Mouse (Mus musculus): Measurements from ENCODE around the gene Trappc4. TPM values are rescaled to one million over a fixed set of nuclear protein-coding genes. Genes with fewer than 3 reads are reported as not detected.
A peak's percentile ranks its signal among the peaks of the same experiment; 100 is the strongest.
"Not testable (repeated sequence)": the region's sequence is repeated elsewhere in the genome, so short reads cannot be mapped to it uniquely, and the experiment has no call there.

The Trappc4 gene
- total RNA-seq, 2 experiments from 2014 or later, result 68.5 to 74.8 TPM

DNA sequence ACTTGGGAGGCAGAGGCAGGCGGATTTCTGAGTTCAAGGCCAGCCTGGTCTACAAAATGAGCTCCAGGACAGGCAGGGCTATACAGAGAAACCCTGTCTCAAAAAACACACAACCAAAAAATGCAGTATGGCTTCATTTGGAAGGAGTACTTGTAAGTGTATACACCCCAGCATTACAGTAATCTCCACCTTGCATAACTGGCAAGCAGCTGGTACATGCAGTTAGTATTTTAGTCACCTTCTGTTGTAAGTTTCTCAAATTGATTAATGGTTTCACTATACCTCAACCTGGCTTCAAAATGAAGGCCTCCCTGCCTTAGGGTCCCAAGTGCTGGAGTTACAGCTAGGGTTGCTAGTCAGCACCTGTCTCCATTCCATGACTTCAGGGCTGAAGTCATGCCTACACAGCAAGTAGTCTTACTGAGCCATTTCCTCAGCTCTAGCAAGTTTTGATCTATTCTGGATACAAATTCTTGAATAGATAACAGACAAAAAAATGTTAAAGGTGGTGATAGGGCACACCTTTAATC, 4.3 kb upstream of the Trappc4 start:
- DNase-seq (ENCODE audit: low spot score in 2 of 2), result no peak
- intact Hi-C loops (cut with DNase I), result no loop called here

DNA sequence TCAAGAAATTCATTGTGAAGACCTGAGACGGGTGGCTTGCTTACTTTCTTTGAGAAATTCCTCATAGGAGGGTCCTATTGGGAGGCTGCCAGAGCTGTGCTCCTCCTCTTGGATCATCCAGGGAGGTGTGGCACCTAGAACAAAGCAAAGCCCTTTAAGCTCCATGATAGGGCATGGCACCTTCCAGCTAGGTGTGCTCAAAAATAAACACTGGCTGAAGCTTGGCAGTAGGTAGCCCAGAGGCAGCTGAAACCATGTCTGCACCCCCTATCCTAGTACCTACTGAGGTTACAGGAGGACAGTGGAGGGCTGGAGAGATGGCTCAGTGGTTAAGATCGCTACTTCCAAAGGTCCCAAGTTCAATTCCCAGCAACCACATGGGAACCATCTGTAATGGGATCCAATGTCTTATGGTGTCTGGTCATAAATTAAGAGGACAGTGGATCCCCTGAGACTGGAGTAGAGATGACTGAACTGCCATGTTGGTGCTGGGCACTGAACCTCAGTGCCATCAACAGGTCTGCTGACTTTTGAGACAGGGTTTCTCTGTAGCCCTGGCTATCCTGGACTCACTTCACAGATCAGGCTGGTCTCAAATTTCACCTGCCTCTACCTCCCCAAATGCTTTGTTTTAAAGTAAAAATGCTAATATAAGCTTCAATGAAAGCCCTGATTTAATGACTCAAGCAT, 3.4 kb upstream of the Trappc4 start:
- intact Hi-C loops (cut with DNase I), result no loop called here
- no peak for DNase-seq (ENCODE audit: low spot score in 2 of 2)

DNA sequence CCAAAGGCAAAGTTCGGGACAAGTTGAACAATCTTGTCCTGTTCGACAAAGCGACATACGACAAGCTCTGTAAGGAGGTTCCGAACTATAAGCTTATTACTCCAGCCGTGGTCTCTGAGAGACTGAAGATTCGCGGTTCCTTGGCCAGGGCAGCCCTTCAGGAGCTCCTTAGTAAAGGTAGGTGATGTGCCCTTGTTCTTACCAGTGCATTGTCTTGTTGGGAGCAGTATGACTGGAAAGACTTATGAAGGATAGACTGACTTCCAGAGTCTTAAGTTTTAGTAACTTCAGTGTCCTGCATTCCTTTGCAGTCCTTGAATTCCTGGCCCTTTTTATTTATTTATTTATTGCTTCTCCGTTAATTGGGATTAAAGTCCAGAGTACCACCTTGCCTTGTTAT, 1.3 kb upstream of the Trappc4 start:
- intact Hi-C loops (cut with DNase I); DNase-seq (ENCODE audit: low spot score in 2 of 2): not testable (repeated sequence)

DNA sequence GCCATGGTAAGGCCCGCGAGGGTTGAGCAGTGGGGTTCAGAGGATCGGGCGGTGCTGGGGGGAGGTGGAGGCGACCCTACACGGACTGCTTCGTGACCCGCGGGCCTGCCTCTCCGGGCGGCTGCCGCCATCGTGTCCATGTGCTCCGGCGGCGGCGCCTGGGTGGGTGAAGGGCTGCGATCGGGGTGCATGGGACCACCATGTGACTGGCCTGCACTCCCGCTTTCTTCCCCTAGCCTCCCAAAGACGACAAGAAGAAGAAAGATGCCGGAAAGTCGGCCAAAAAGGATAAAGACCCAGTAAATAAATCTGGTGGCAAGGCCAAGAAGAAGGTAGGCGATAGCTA, 325 bp upstream of the Trappc4 start:
- no peak for DNase-seq (ENCODE audit: low spot score in 2 of 2)
- intact Hi-C loops (cut with DNase I), result no loop called here

DNA sequence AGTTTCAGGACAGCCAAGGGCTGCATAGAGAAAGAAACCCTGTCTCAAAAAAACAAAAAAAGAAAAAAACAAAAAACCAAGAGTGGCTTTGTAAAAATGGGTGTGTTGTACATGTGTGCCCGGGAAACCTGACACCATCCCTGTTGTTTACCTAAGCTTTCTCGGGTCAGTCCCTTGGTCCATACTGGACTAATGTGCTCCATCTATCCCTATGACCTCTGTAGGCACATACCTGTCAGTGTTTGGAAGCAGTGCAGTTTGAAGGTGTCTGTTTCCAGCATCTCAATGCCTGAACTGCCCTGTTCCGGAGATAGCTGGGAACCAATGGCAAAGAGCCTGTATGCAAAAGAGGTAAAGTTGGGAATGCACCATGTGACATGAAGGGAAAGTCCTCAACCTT, 2.4 kb downstream of the Trappc4 start:
- intact Hi-C loops (cut with DNase I), result no loop called here
- no peak for DNase-seq (ENCODE audit: low spot score in 2 of 2)

DNA sequence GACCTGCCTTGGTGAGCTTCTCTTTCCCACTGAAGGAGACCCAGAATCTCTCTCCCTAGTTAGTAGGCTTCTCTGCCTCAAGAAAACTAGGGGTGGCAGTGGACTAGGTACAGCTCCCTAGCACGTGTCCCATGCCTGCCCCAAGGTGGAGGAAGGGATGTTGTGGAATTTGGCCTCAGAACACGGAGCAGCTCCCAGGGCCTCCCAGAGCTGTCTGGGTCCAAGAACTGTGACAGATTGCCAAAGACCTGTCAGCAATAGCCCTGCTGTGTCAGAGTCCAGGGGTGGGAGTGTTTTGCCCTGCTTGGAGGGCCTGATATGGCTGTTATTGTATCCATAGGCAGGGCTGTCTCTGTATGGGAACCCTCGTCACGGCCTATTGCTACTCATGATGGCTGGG, 6.3 kb downstream of the Trappc4 start:
- intact Hi-C loops (cut with DNase I), result no loop called here
- no peak for DNase-seq (ENCODE audit: low spot score in 2 of 2)

DNA sequence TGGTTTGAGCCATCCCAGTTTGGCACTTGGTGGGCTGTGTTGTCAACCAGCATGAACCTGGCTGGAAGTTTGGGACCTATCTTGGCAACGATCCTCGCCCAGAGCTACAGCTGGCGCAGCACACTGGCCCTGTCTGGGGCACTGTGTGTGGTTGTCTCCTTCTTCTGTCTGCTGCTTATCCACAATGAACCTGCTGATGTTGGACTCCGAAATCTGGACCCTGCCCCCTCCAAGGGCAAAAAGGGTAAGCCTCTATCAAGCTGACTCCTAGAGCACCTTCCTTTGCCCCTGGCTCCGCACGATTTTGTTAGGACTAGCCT, 7.6 kb downstream of the Trappc4 start:
- no peak for DNase-seq (ENCODE audit: low spot score in 2 of 2)
- intact Hi-C loops (cut with DNase I), result loop anchor here (10.0 kb wide), 1 partner anchor 275 kb away; no protein-coding TSS in a partner anchor

DNA sequence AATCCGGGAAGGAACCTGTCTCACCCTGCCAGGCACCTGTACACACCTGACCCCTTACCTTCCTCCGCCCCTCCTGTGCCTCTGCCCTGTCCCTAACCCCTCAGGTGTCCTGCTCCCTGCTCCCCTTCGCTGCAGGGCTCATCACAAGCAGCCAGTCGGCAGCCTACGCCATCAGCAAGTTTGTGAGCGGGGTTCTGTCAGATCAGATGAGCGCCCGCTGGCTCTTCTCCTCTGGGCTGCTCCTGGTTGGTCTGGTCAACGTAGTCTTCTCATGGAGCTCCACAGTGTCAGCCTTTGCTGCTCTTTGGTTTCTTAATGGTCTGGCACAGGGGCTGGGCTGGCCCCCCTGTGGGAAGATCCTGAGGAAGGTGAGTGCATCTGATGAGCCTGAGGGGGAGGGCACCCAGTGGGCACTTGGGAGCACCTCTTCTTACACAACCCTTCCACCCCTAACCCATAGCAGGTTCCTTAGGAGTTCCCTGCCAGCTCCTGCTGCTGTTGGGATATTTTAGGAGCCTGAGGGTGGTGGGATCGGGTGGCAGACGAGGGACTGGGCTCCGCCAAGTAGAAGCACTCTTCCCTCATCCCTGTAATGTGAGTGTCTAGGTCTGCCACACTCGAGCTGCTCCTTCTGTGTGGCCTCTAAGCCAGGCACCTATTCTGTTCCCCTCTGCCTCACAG, 8.1 kb downstream of the Trappc4 start:
- intact Hi-C loops (cut with DNase I), result loop anchor here (10.0 kb wide), 1 partner anchor 274 kb away; no protein-coding TSS in a partner anchor
- no peak for DNase-seq (ENCODE audit: low spot score in 2 of 2)

DNA sequence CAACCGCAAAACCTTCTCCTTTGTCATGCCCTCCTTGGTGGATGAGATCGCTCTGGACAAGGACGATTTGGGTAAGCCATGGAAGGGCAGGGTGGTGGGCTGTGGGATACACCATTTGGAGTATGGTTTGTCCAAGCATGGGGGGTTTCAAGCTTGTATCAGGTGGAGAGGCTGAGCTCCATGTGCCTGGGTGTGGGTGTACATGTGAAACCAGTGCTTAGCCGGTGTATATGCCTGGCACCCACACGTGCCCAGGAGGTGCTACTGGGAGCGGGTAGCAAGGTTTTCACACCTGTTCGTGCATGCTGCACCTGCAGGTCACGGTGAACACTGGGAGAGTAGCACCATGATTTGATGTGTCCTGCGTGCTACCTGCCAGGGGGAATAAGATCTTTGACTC, 8.8 kb downstream of the Trappc4 start:
- intact Hi-C loops (cut with DNase I), result loop anchor here (10.0 kb wide), 1 partner anchor 274 kb away; no protein-coding TSS in a partner anchor
- no peak for DNase-seq (ENCODE audit: low spot score in 2 of 2)

DNA sequence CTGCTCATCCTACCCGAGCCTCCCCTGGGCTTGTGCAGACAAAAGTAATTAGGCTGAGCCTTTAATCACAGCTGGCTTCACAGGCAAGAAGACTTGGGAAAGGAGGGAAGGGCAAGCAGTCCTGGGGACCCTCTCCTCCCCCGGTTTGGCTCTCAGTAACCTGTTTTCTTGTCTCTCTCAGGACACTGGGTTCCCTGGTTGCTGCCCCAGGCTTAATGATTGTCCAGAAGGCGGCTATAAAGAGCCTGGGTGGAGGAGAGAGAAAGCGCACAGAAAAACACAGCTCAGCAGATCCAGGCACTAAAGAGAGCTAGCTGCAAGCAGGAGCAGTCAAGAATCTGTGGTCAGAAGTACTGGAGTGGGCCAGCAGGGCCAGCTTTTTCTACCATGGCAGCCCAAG, 9.3 kb downstream of the Trappc4 start:
- intact Hi-C loops (cut with DNase I), result loop anchor here (10.0 kb wide), 1 partner anchor 273 kb away; no protein-coding TSS in a partner anchor
- DNase-seq (ENCODE audit: low spot score in 2 of 2), result peak in 1 of 2 experiments; percentile 43

DNA sequence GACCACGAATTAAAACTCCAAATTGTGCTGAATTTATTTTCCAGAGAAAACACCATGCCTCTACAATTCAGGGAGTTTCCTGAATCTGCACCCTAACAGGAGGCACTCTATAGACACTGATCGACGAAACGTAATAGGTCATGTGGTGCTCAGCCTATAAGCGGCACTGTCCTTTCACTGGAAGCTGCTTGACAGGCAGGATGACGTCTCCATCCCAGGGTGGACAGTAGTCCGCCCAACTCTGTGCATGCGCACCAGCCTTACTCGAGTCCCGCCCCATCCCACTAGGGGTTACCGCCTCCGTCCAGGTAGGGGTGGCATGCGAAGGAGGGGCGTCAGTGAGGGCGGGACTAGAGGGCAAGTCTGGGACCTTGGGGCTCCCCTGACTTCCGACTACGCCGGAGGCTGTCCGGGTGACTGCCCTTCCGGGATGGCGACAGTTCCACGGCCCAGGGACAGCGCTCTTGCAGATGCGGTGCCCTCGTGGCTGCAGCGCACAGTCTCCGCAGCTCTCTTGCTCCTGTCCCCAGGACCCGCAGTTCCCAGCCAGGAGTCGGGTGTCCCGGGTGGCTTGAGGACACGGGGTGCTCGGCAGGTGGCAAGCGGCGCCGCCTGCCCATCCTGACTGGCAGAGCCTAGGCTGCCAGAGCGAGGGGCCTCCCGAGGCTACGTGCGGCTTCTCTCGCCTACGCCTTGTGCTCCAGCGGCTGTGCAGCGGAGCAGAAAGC, 10.6 kb downstream of the Trappc4 start, which contains the start of gene Slc37a4:
TSS of gene Slc37a4 (plus strand) at position 169 of the 728 bp plus-strand sequence.
- intact Hi-C loops (cut with DNase I), result loop anchor here (10.0 kb wide), 1 partner anchor 272 kb away; no protein-coding TSS in a partner anchor
- peak; percentile 92 to 94 for DNase-seq (ENCODE audit: low spot score in 2 of 2)

DNA sequence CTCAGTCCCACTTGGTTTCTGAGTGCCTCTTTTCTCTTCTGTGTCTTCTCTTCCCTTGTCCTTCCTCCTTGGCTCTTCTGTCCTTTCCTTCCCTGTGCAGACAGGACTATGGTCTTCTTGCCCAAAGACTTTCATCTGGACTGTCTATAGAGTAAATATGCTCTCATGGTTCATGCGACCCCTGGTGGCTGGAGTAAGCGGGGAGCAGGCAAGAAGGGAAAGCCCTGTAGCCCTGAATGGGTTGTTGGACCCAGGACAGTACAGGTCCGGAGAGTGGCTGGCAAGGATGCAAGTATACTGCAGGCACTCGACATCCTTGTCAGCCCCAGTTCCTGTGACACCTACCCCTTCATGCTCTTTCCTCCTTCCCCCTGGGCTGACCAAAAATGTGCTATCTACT, 15.9 kb downstream of the Trappc4 start:
- intact Hi-C loops (cut with DNase I), result loop anchor here (10.0 kb wide), 1 partner anchor 267 kb away; no protein-coding TSS in a partner anchor
- DNase-seq (ENCODE audit: low spot score in 2 of 2), result peak; percentile 60 to 76

DNA sequence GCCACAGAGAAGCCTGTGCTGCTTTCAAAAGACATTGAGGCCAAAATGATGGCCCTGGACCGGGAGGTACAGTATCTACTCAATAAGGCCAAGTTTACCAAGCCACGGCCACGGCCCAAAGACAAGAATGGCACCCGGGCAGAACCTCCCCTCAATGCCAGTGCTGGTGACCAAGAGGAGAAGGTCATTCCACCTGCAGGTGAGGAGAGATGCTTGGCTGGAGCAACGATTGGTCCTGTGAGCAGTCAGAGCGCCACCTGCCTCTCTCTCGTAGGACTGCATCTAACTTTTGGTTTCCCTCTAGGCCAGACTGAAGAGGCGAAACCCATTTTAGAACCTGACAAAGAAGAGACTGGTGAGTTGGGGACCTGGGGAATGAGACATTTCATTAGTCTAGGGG, 18.1 kb downstream of the Trappc4 start:
- intact Hi-C loops (cut with DNase I), result no loop called here
- peak; percentile 48 to 56 for DNase-seq (ENCODE audit: low spot score in 2 of 2)

DNA sequence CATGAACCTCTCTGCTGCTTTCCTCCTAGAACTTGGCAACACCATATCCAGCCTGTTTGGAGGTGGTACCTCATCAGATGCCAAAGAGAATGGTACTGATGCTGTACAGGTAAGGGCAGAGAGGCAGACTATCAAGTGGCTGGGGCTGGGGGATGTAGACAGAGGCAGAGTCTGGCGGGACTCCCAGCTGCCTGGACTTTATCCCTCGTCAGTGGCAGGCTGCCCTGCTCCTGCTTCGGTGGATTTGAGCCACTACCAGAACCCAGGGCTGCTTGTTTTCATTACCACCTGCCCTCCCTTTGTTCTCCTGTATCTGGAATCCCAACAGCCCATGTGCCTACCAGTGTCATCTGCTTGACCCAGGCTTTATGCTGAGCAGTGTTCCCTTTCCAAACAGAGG, 20.2 kb downstream of the Trappc4 start:
- DNase-seq (ENCODE audit: low spot score in 2 of 2), result no peak
- intact Hi-C loops (cut with DNase I), result no loop called here

DNA sequence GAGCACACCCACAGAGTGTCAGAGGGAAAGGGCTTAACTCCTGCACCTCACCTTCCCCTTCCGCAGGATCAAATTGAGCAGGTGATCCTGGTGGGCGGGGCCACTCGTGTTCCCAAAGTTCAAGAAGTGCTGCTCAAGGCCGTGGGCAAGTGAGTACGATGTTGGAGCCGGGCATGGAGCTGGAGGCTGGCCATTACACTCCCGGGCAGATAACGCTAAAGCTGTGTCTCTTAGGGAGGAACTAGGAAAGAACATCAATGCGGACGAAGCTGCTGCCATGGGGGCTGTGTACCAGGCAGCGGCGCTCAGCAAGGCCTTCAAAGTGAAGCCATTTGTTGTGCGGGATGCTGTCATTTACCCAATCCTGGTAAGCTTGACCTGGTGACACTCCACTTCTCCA, 22.8 kb downstream of the Trappc4 start:
- intact Hi-C loops (cut with DNase I), result no loop called here
- DNase-seq (ENCODE audit: low spot score in 2 of 2), result no peak

DNA sequence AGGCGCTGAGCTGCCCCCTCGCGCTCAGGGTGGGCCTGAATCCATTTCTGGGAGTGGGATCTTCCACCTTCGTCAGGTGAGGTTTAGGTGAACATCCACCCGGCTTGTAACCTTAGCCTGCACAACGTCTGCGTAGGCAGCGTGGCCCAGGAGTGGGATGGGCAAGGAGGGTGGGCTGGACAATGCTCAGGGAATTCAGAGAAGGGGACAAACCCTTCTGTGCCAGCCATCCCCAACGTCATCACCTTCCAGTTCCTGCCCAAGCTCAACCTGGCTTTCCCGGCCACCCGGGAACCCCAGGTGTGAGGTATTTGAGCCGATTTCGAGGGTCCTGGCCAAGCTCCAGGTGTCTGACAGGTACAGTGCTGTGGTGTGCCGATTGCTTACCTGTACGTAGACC, 27.5 kb downstream of the Trappc4 start:
- intact Hi-C loops (cut with DNase I), result no loop called here
- no peak for DNase-seq (ENCODE audit: low spot score in 2 of 2)

DNA sequence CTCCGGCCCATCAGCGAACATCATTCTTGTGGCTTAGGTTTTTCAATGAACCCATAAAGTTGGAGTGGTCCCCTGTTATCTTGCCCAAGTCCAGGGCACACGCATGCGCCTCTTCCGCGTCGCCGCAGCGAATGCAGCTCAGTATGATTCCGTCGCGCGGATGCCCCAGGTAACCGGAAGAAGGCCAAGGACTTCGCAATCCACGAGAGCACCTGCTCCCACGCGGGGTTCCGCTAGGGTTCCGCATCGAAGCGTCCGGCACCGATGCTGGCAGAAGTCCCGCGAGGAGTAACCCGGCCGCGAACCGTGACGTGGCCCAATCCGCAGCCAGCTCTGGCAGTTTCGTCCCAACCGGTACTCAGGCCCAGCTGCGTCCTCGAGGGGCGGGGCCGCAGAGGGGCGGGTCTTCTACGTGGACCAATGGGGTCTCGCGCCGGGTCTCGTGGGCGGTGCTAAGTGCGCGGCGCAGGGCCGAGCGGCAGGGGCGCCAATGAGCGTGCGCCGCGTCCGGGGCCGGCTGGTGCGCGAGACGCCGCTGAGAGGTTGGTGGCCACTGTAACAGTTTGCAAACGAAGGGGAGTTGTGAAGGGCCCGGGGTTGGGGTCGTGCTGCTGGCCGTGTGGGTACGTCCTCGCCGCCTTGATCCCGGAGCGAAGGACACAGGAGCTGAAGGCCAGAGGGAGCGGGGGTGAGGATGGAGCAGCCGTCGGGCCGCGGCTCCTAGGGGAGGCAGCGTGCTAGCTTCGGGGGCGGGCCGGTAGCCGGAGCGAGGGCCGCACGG, 28.2 kb downstream of the Trappc4 start, which contains the start of gene Hyou1:
TSS of gene Hyou1 (plus strand) at position 437 of the 781 bp plus-strand sequence.
- intact Hi-C loops (cut with DNase I), result no loop called here
- DNase-seq (ENCODE audit: low spot score in 2 of 2), result peak; percentile 99

DNA sequence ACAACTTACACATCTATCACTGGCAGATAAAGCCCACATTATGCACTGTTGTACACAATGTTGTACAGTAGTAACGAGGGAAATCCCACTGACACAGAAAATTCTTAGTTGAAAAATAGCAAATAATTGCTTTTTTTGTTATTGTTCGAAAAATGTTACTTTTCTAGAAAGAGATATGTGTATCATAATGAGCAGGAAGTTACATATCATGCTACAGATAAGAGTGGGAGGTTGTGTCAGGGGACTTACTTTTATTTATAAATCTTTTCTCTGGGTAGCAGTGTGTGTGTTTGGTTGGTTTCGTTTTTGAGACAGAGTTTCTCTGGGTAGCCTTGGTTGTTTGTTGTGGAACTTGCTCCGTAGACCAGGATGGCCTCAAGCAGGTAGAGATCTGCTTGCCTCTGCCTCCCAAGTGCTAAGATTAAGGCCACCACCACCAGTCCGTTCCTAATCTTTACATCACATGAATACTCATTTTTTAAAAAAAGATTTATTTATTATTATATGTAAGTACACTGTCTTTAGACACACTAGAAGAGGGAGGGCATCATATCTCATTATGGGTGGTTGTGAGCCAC, 29.2 kb downstream of the Trappc4 start:
- DNase-seq (ENCODE audit: low spot score in 2 of 2), result no peak
- intact Hi-C loops (cut with DNase I), result no loop called here

DNA sequence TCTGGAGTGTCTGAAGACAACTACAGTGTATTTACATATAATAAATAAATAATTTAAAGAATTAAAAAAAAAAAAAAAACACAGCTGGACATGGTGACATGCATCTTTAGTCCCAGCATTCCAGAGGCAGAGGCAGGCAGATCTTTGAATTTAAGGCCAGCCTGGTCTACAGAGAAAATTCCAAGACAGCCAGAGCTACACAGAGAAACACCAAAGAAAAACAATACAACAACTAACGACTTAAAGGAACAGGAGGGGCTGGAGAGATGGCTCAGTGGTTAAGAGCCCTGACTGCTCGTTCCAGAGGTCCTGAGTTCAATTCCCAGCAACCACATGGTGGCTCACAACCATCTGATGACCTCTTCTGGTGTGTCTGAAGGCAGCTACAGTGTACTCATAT, 30.1 kb downstream of the Trappc4 start:
- DNase-seq (ENCODE audit: low spot score in 2 of 2); intact Hi-C loops (cut with DNase I): not testable (repeated sequence)
